Mouse (Mus musculus): ENCODE data around the gene Diablo. TPM values are rescaled to one million over a fixed set of nuclear protein-coding genes. Genes with fewer than 3 reads are reported as not detected.

Diablo gene
- total and polyA plus RNA-seq, 3 experiments = 37.7 to 68.0 (median 58.7) TPM

DNA sequence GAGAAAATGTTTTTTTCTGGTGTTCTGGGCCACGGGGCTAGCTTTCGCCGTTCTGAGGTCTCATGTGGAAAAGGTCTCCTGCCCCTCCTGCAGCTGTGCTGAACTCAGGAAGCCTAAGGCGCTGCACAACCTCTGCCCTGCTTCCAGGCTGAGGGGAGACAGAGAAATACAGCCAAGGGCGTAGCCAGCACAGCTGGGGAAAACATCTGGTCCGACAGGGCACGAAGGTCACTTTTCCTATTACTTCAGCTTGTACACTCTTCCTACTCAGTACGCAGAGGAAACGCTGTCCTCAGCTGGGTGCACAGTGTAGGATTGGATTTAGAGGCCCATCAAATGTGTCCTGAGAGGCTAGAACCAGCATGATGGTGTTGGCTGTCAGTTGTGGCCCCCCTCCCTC lies 34.0 kb downstream of the Diablo start:
- Histone ChIP-seq H3K36me3 (replicated peaks in 1 of 2; ENCODE audit: control insufficient read depth in 1 of 2, insufficient read depth in 1 of 2, low read length in 1 of 2) (no peaks in the 10 kb centered on the region), H3K4me3 (replicated peaks in 1 of 3; ENCODE audit: low read depth in 2 of 3, low read length in 2 of 3, poor library complexity in 1 of 3) (no peak overlapping the region), H3K79me2 (replicated peaks; ENCODE audit: control insufficient read depth, extremely low read depth, insufficient read depth, poor library complexity, severe bottlenecking) (no peaks in the 10 kb centered on the region), H3K9ac (ENCODE audit: insufficient read depth, low read depth) (no peak overlapping the region), H3K4me2 (ENCODE audit: insufficient read depth, low read depth, poor library complexity, severe bottlenecking) (no peak overlapping the region), H3K9me3 (replicated peaks; ENCODE audit: low read length) (no peaks in the 10 kb centered on the region), H3K4me1 (ENCODE audit: control insufficient read depth in 1 of 2, insufficient read depth in 2 of 2) (peaks cover 8 to 15% of the 10 kb centered on the region in 2 experiments), H3K27me3 (replicated peaks) (no peaks in the 10 kb centered on the region), H3K27ac (ENCODE audit: insufficient read depth, low read depth) (no peak overlapping the region)
- in situ Hi-C loops (cut with MboI; ENCODE audit: low pct_ligation_motif_present, low pct_unique_long_range_greater_than_20kb, low sequenced_read_pairs) = loop anchor here (10.0 kb wide), 1 partner anchor 105 kb away; no protein-coding TSS in a partner anchor
- DNase-seq (ENCODE audit: extremely low read depth) = no peak
- dilution Hi-C loops (cut with MboI; ENCODE audit: extremely low pct_ligation_motif_present, extremely low pct_unique_long_range_greater_than_20kb, low sequenced_read_pairs) = no loop called here
- TF ChIP-seq USF2 (conservative IDR thresholded peaks at IDR 0.05; ENCODE audit: low read depth, low read length) (no peak), MAX (IDR thresholded peaks at IDR 0.05; ENCODE audit: low read length) (no peak), TBP (conservative IDR thresholded peaks at IDR 0.05; ENCODE audit: low read depth, low read length) (no peak), CHD2 (IDR thresholded peaks at IDR 0.05; ENCODE audit: low read length) (no peak), ZKSCAN1 (IDR thresholded peaks at IDR 0.05; ENCODE audit: borderline replicate concordance, low read depth, low read length) (no peak), SIN3A (IDR thresholded peaks at IDR 0.05; ENCODE audit: low read length) (no peak), ZNF384 (IDR thresholded peaks at IDR 0.05; ENCODE audit: low read depth, low read length) (no peak), MAFK (IDR thresholded peaks at IDR 0.05; ENCODE audit: insufficient replicate concordance, low read length) (no peak), GABPA (IDR thresholded peaks at IDR 0.05; ENCODE audit: insufficient replicate concordance, low read depth, low read length) (no peak), IRF4 (IDR thresholded peaks at IDR 0.05; ENCODE audit: low read depth, low read length) (no peak), NRF1 (IDR thresholded peaks at IDR 0.05; ENCODE audit: low read depth, low read length) (no peak), MAZ (IDR thresholded peaks at IDR 0.05; ENCODE audit: low read depth, low read length) (no peak), PAX5 (IDR thresholded peaks at IDR 0.05; ENCODE audit: low read length) (no peak), ETS1 (conservative IDR thresholded peaks at IDR 0.05; ENCODE audit: low read depth, low read length) (no peak), ZMIZ1 (IDR thresholded peaks at IDR 0.05; ENCODE audit: low read depth, low read length) (no peak), BHLHE40 (IDR thresholded peaks at IDR 0.05; ENCODE audit: low read depth, low read length) (no peak), RAD21 (IDR thresholded peaks at IDR 0.05; ENCODE audit: low read depth, low read length) (no peak), NELFE (IDR thresholded peaks at IDR 0.05; ENCODE audit: low read depth, low read length) (no peak), JUND (conservative IDR thresholded peaks at IDR 0.05; ENCODE audit: low read depth, low read length) (no peak), POLR2AphosphoS2 (IDR thresholded peaks at IDR 0.05; ENCODE audit: low read depth, low read length) (no peak)

DNA sequence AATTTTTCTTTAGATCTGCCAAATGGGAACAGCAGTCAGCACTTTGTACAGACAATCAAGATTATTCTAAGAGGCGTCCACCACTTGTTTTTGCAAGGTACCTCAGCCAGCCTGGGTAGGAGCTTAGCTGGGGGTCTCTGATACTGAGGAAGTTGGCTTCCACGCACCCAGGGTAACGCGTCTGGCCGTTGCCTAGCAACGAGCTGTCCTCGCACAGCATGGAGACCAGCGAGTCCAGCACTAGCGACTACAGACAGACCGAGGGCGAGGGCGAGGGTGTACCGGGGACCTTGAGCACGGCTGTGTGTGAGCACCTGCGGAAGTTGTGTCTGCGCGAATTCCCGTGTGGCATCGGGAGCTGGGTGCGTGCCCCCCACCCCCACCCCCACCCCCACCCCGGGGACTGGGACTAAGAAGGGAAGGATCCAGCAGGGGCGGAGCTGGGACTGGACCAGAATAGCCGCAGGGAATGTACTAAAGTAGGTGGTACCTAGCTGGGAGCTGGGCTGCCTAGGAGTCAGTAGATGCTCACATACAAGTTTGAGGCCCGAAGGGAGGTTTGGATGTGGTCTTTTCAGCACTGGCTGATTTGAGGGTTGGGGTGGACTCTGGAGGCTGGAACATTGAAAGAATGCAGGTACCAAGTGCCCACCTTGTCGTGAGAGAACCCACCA lies 34.7 kb downstream of the Diablo start, which contains the start of the genes Lrrc43 and Il31:
TSS of gene Lrrc43 (plus strand) at position 194 of the 674 bp plus-strand sequence.
TSS of gene Il31 (minus strand) at position 378 of the 674 bp plus-strand sequence.
- DNase-seq (ENCODE audit: extremely low read depth) = no peak
- Histone ChIP-seq H3K4me3 (replicated peaks in 1 of 3; ENCODE audit: low read depth in 2 of 3, low read length in 2 of 3, poor library complexity in 1 of 3) (no peak within 1 kb of the TSS), H3K36me3 (replicated peaks in 1 of 2; ENCODE audit: control insufficient read depth in 1 of 2, insufficient read depth in 1 of 2, low read length in 1 of 2) (no peaks in the 10 kb centered on the region), H3K9ac (ENCODE audit: insufficient read depth, low read depth) (no peak within 1 kb of the TSS), H3K27me3 (replicated peaks) (no peaks in the 10 kb centered on the region), H3K9me3 (replicated peaks; ENCODE audit: low read length) (no peaks in the 10 kb centered on the region), H3K27ac (ENCODE audit: insufficient read depth, low read depth) (no peak within 1 kb of the TSS), H3K79me2 (replicated peaks; ENCODE audit: control insufficient read depth, extremely low read depth, insufficient read depth, poor library complexity, severe bottlenecking) (no peaks in the 10 kb centered on the region), H3K4me1 (ENCODE audit: control insufficient read depth in 1 of 2, insufficient read depth in 2 of 2) (peaks cover 8 to 15% of the 10 kb centered on the region in 2 experiments), H3K4me2 (ENCODE audit: insufficient read depth, low read depth, poor library complexity, severe bottlenecking) (no peak within 1 kb of the TSS)
- dilution Hi-C loops (cut with MboI; ENCODE audit: extremely low pct_ligation_motif_present, extremely low pct_unique_long_range_greater_than_20kb, low sequenced_read_pairs) = no loop called here
- TF ChIP-seq MYC (IDR thresholded peaks at IDR 0.05; ENCODE audit: low read depth, low read length) (no peak), HCFC1 (IDR thresholded peaks at IDR 0.05; ENCODE audit: low read depth, low read length) (no peak)
- in situ Hi-C loops (cut with MboI; ENCODE audit: low pct_ligation_motif_present, low pct_unique_long_range_greater_than_20kb, low sequenced_read_pairs) = no loop called here
